Mouse (Mus musculus) lung, adult 2 months (tissue): ENCODE measurements around the gene Klhl12.

ENCODE experiments used
- CTCF ChIP-seq: fragments of 200-500 bp; IDR thresholded peaks from 2 replicates; pipeline ENCODE4 v1.5.1; 2011; ENCODE audit warnings: mild to moderate bottlenecking, low read length, control low read depth; ENCODE audit not compliant: insufficient read depth
- POLR2A ChIP-seq: fragments of 200-500 bp; IDR thresholded peaks from 2 replicates; pipeline ENCODE4 v1.6.1; 2011; ENCODE audit warnings: low read depth, mild to moderate bottlenecking, control low read depth, low read length, borderline replicate concordance; ENCODE audit errors: extremely low read depth

DNA sequence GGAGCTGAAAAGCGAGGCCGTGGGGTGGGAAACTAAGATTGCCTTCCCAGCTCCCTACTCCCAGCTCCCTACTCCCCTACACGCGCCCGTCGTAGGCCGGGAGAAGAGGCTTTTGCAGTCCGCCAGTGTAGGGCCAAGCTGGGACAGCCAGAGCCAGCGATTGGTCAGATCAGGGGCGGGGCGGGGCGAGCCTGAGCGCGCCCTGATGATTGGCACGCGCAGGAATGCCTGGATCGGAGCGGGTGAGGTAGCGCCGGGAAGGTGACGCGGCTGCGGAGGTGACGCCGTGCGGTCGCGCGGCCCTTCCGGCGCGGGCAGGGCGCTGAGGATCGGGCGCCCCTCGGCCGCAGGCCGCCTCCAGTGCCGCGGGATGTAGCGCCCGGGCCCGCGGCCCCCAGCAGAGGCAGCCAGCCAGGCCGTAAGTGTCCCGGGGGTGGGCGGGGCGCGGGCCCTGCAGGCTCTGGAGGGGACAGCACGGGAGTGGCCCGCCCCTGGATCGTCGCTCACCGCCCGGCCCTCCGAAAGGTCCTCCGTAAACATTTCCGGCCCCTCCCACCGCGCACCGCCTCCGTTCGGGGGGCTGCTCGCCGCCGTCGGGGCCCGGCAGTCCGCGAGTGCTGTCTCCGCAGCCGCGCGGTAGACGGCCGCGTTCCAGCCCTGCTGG is 40.0 kb upstream of the Klhl12 start, which contains the start of gene Adipor1:
- TF ChIP-seq POLR2A: peak; percentile 69; the same call in 1 of the 2 replicates
- TF ChIP-seq CTCF: no peak
